Mouse (Mus musculus) lung, postnatal 0 days (tissue): ENCODE results near the gene Efs. TPM values are rescaled to one million over a fixed set of nuclear protein-coding genes. Genes with fewer than 3 reads are reported as not detected.

Experiments used
- ATAC-seq: fragments of 200-750 bp; cut with Nextera tagmentation; 2 replicates; pipeline ENCODE4 v1.8.0; 2017; ENCODE audit warnings: moderate library complexity
- DNase-seq: peaks from one replicate; pipeline ENCODE4 v3.0.0-alpha.2; 2016; ENCODE audit warnings: low spot score
- H3K27ac ChIP-seq: fragments of 300-500 bp; sonication (generic); 2 replicates; pipeline ENCODE4 v1.5.1; 2014; ENCODE audit warnings: antibody characterized with exemption, mild to moderate bottlenecking, low read length, mixed read lengths
- H3K27me3 ChIP-seq: fragments of 300-500 bp; sonication (generic); replicated peaks from 2 replicates; pipeline ENCODE4 v1.6.1; 2014; ENCODE audit warnings: low read length, mixed read lengths; ENCODE audit not compliant: insufficient read depth
- H3K36me3 ChIP-seq: fragments of 300-500 bp; sonication (generic); 2 replicates; pipeline ENCODE4 v1.6.1; 2014; ENCODE audit warnings: low read length, mixed read lengths; ENCODE audit not compliant: insufficient read depth
- H3K4me1 ChIP-seq: fragments of 300-500 bp; sonication (generic); 2 replicates; pipeline ENCODE4 v1.6.1; 2014; ENCODE audit warnings: antibody characterized with exemption, low read depth, low read length, mixed read lengths; ENCODE audit not compliant: insufficient read depth
- H3K4me2 ChIP-seq: fragments of 300-500 bp; sonication (generic); replicated peaks from 2 replicates; pipeline ENCODE4 v1.6.1; 2014; ENCODE audit warnings: low read depth, mild to moderate bottlenecking, low read length, moderate library complexity, mixed read lengths
- H3K4me3 ChIP-seq: fragments of 300-500 bp; sonication (generic); 2 replicates; pipeline ENCODE4 v1.5.1; 2014; ENCODE audit warnings: low read depth, low read length
- H3K9ac ChIP-seq: fragments of 300-500 bp; sonication (generic); replicated peaks from 2 replicates; pipeline ENCODE4 v1.6.1; 2014; ENCODE audit warnings: low read depth, mild to moderate bottlenecking
- H3K9me3 ChIP-seq: fragments of 300-500 bp; sonication (generic); 2 replicates; pipeline ENCODE4 v1.6.1; 2016; ENCODE audit warnings: low read length, mixed read lengths
- CTCF ChIP-seq: IDR thresholded peaks from 2 replicates; pipeline ENCODE4 v1.5.1; 2016; ENCODE audit warnings: antibody characterized with exemption, mild to moderate bottlenecking
- EP300 ChIP-seq: IDR thresholded peaks from 2 replicates; pipeline ENCODE4 v1.6.1; 2016; ENCODE audit warnings: antibody characterized with exemption, mild to moderate bottlenecking, control low read depth
- WGBS: fragments of 180-500 bp; shearing (Covaris S2); extraction: QIAGEN DNeasy Blood & Tissue Kit; methylation state at CpG from one replicate; pipeline ENCODE4 v1.1.7; 2014; 5-methylcytosine and 5-hydroxymethylcytosine counted together
- microRNA counts: library from miRNA; unstranded; fragments of <30 nt; microRNA quantifications from one replicate; lab custom pipeline; 2015
- microRNA-seq: library from miRNA; unstranded; fragments of <30 nt; microRNA quantifications from one replicate; pipeline ENCODE4, GENCODE M21; 2016
- polyA plus RNA-seq: library from polyadenylated mRNA; unstranded; fragments of >200 nt; fragmentation: Nextera tagmentation; extraction: Ambion mirVana; gene quantifications from 2 replicates; pipeline ENCODE4 v1.2.1, GENCODE M21; 2015

Gene Efs
- polyA plus RNA-seq, 1 experiment from 2014 or later, result 8.5 TPM

GRCm38 (mm10) chr14:54866936-54867335 is 59.0 kb downstream of the Efs start:
- TF ChIP-seq CTCF (peak; percentile 57), EP300 (no peak)
- Histone ChIP-seq H3K27me3 (no peaks in the 10 kb centered on the region), H3K9ac (no peak overlapping the region), H3K4me3 (no peak overlapping the region), H3K4me1 (peaks cover 3% of the 10 kb centered on the region; the same call in 1 of the 2 replicates), H3K9me3 (no peaks in the 10 kb centered on the region), H3K4me2 (no peak overlapping the region), H3K27ac (no peak overlapping the region), H3K36me3 (no peaks in the 10 kb centered on the region)
- no peak for ATAC-seq
- DNase-seq, result no peak
- WGBS, result 56% methylated on average over 5 of the region's 5 CpGs

MicroRNAs within 50 kb of the gene (microRNA counts, 519-probe panel; counts per million panel counts)
- microRNA mmu-miR-208a (lab: Ali Mortazavi, UCI) (4,622 counts per million, percentile 52 among the panel's probes with 10 or more counts), microRNA mmu-miR-208b (lab: Ali Mortazavi, UCI) (4,120 counts per million, percentile 42 among the panel's probes with 10 or more counts)

Small RNAs within 50 kb of the gene (microRNA-seq; reads per million reads assigned to microRNA genes)
- gene Mir208a (165 reads per million, percentile 54 among the genes with 10 or more reads in this experiment), gene Mir208b (404 reads per million, percentile 65 among the genes with 10 or more reads in this experiment)

Other genes with a start within 250 kb of the Efs start
- 63.0 and 67.5 TPM in 2 replicates for gene 1700123O20Rik, start 239.9 kb downstream of the Efs start, polyA plus RNA-seq
- 74.0 and 82.5 TPM in 2 replicates for gene Acin1, start 239.2 kb downstream of the Efs start, polyA plus RNA-seq
- gene Gm29776, start 227.3 kb downstream of the Efs start, polyA plus RNA-seq, result 0.20 and 0.25 TPM in 2 replicates
- 0.58 and 0.69 TPM in 2 replicates for gene Cebpe, start 214.0 kb downstream of the Efs start, polyA plus RNA-seq
- gene Slc7a8, start 144.2 kb downstream of the Efs start, polyA plus RNA-seq, result 1.2 TPM in 2 replicates
- gene Rnf212b, start 112.0 kb downstream of the Efs start, polyA plus RNA-seq, result not detected in 2 replicates
- 6.2 and 7.5 TPM in 2 replicates for gene Homez, start 55.2 kb downstream of the Efs start, polyA plus RNA-seq
- gene Ppp1r3e, start 48.6 kb downstream of the Efs start, polyA plus RNA-seq, result 2.5 and 2.7 TPM in 2 replicates
- 5.4 and 6.1 TPM in 2 replicates for gene Bcl2l2, start 42.7 kb downstream of the Efs start, polyA plus RNA-seq
- gene Gm20521, start 42.7 kb downstream of the Efs start, polyA plus RNA-seq, result 0.31 and 0.98 TPM in 2 replicates
- 64.4 and 66.1 TPM in 2 replicates for gene Pabpn1, start 33.6 kb downstream of the Efs start, polyA plus RNA-seq
- gene Slc22a17, start 13.0 kb downstream of the Efs start, polyA plus RNA-seq, result 13.6 and 13.8 TPM in 2 replicates
- gene Il25, start 6.6 kb upstream of the Efs start, polyA plus RNA-seq, result not detected in 2 replicates
- 0.21 and 0.40 TPM in 2 replicates for gene Cmtm5, start 10.1 kb upstream of the Efs start, polyA plus RNA-seq
- 61.0 and 79.5 TPM in 2 replicates for gene Myh6, start 40.8 kb upstream of the Efs start, polyA plus RNA-seq
- gene Gm17428, start 50.8 kb upstream of the Efs start, polyA plus RNA-seq, result not detected in 2 replicates
- gene Myh7, start 68.5 kb upstream of the Efs start, polyA plus RNA-seq, result 16.4 and 19.1 TPM in 2 replicates
- gene Ngdn, start 89.3 kb upstream of the Efs start, polyA plus RNA-seq, result 59.1 and 62.8 TPM in 2 replicates
- gene Zfhx2, start 166.2 kb upstream of the Efs start, polyA plus RNA-seq, result 1.0 and 1.7 TPM in 2 replicates
- 13.6 and 14.1 TPM in 2 replicates for gene Thtpa, start 168.7 kb upstream of the Efs start, polyA plus RNA-seq
- gene Ap1g2, start 180.5 kb upstream of the Efs start, polyA plus RNA-seq, result 11.5 and 13.3 TPM in 2 replicates
- gene Jph4, start 190.8 kb upstream of the Efs start, polyA plus RNA-seq, result 0.08 and 0.17 TPM in 2 replicates